Mouse (Mus musculus): Measurements from ENCODE around the gene Ccl7.

Ccl7 gene

DNA sequence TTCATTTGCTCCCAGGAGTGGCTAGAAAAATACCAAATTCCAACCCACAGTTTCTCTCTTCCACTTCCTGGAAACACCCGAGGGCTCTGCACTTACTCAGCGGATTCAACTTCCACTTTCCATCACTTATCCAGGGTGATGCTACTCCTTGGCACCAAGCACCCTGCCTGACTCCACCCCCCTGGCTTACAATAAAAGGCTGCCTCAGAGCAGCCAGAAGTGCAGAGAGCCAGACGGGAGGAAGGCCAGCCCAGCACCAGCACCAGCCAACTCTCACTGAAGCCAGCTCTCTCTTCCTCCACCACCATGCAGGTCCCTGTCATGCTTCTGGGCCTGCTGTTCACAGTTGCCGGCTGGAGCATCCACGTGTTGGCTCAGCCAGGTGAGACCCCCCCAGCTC lies 10.2 kb upstream of the Ccl7 start, which contains the start of gene Ccl2:
Gene Ccl2, plus strand, starts transcription at position 216 of the 400 bp plus-strand sequence.
- peak; percentile 76 for DNase-seq (ENCODE audit: low read depth)

GRCm38 (mm10) chr11:82035857-82036256 lies 9.7 kb upstream of the Ccl7 start:
- no peak for DNase-seq (ENCODE audit: low read depth)

DNA sequence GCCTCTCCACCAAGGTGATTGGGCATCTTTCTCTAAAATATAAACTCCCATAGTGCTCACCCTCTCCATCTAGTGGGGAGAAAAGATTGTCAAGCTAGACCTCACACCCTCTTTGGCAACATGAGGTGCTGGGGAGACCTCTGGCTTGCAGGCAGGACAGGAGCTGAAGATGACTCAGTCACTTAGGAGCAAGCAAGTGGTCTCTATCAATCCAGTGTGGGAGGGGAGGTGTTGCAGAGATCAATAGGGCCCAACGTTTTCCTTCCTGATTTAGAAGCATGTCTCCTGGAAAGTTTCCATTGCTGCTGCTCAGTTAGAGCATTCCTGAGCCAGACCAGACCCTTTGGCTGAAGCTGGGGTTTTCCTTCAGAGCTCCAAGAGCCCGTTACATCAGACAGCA lies 7.0 kb upstream of the Ccl7 start, which contains the start of gene Gm17268:
Gene Gm17268, minus strand, starts transcription at position 28 of the 400 bp plus-strand sequence.
- no peak for DNase-seq (ENCODE audit: low read depth)

GRCm38 (mm10) chr11:82039132-82039660 lies 6.3 kb upstream of the Ccl7 start:
- DNase-seq (ENCODE audit: low read depth): no peak

- no peak for DNase-seq (ENCODE audit: low read depth)
Measured at GRCm38 (mm10) chr11:82041671-82042080, 3.8 kb upstream of the Ccl7 start.

- no peak for DNase-seq (ENCODE audit: low read depth)
Measured at GRCm38 (mm10) chr11:82047746-82048415, 2.4 kb downstream of the Ccl7 start.

- DNase-seq (ENCODE audit: low read depth): no peak
Measured at GRCm38 (mm10) chr11:82053849-82054248, 8.3 kb downstream of the Ccl7 start.

- no peak for DNase-seq (ENCODE audit: low read depth)
Measured at GRCm38 (mm10) chr11:82057646-82058045, 12.1 kb downstream of the Ccl7 start, which contains the start of gene Ccl11. Gene Ccl11 (plus strand): TSS chr11:82057823.

DNA sequence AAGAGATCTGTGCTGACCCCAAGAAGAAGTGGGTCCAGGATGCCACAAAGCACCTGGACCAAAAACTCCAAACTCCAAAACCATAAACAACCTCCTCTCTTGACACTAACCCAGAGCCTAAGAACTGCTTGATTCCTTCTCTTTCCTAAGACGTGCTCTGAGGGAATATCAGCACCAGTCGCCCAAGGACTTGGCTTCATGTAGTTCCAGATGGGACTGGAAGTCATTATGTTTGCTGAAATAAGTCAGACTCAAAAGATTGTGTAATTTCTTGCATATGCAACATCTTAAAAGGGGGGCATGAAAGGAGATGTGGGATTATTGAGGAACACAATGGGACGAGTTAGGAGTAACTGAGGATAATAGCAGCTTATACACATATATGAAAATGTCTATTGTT lies 16.7 kb downstream of the Ccl7 start:
- DNase-seq (ENCODE audit: low read depth): no peak

DNA sequence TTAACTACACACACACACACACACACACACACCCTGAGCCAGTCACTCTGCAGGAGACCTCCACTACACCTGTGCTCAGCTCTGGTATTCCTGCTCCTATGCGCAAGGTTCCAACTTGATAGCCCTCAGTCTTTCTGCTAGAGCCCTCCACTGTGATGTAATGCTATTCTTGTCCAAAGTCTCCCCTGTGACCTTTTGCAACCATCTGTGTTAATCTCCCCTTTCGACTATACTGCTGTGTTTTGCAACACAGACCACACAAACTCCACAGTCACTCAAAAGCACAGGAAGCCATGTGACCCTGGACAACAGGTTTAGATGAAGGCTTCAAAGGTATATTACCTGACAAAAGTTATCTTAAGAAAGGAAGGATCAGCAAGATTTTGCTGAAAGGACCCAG lies 17.9 kb downstream of the Ccl7 start:
- no peak for DNase-seq (ENCODE audit: low read depth)

DNA sequence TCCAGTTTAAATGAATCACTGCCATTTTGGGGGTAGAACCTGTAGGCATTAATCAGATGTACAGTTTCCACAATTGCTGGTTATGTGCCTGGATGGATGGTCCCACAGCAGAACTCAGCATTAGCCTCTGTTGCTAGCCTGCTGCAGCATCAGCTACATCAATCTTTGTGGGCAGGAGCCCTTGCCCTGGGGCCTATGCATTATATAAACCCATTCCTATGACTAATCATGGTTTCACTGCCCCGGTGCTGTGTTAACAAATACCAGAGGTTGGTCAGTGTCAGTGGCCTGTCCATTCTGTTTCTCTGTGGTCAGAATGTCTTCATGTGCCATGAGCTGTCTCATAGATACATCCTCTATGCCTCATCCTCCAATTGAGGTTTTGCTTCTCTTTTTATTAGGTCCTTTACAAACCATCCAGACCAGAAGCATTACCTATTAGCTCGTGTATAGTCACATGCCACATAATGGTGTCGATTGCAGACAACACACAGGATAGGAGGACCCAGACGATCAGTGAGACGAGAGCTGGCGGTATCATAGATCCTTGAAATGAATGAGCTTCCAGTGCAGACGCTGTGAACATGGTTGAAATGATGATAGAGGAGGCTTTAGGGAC lies 21.6 kb downstream of the Ccl7 start:
- no peak for DNase-seq (ENCODE audit: low read depth)

DNA sequence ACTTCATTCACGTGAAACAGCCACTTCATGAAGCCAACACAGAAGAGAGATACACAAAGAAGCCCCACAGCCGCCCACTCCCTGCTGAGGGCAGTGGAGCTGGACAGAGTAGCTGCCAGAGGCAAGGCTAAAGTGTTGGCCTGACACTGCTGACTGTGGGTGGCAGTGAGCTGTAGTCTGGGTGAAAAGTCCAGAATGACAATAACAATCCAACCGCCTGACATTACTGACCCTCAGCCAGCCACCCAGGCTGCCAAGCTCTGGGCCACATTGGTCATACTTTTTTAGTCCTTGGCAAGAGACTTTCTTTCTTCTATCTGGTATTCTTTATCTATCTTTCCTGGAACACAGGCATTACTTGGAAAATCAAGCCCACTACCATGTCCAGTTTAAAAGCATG lies 25.6 kb downstream of the Ccl7 start:
- DNase-seq (ENCODE audit: low read depth): no peak

DNA sequence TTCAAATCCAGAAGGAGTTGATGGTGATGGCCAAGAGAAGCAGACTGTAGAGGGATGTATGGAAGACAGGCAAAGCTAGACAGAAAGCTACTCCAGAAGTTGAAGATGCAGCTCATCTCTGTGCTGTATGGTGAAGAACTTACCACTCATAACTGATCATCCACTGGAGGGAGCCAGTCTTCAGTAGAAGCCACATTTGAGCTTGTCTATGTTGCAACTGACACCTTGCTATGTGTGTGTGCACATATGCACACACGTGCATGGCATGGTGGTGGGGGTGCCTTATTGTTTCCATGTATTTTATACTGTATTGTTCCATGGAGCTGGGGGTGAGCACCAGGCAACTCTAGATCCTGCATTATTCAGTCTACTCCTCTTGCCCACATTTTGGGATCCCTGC lies 26.9 kb downstream of the Ccl7 start:
- DNase-seq (ENCODE audit: low read depth): no peak

DNA sequence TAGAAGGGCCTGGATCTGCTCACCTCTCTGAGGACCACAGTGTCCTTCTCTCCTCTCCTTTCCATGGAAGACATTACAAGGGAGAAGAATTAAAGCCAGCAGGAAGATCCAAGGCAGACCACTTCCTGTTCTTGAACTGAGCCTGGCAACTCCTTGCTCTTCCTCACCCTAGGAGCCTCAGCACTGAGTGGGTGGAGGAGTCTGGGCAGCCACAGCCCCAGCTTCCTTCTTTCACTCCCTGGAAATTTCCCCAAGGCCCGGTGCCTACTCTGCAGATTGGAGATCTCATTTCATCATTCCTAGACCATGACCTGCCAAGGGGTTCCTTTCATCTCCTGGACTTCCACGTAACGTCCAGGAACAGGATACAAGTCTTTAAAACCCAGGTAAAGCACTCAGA lies 27.5 kb downstream of the Ccl7 start:
- DNase-seq (ENCODE audit: low read depth): no peak

GRCm38 (mm10) chr11:82073686-82074085 lies 28.2 kb downstream of the Ccl7 start:
- no peak for DNase-seq (ENCODE audit: low read depth)

DNA sequence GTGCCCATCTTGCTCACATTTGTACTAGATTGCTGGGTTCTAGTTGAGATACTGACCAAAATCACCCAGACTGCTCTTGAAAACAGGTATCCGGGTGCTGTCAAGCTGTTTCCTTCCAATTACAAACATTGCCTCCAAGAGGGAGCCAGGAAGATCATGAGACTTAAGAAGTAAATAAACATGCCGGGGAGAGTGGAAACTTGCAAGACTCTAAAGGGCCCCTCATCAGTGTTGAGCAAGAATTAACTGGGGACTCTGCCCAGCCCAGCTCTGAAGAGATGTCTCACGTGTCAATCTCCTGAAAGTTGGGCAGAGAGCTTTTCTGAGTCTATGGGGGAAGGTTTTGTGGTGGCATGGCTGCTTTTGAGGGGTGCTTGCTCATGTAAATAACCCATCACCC lies 31.5 kb downstream of the Ccl7 start:
- DNase-seq (ENCODE audit: low read depth): no peak

DNA sequence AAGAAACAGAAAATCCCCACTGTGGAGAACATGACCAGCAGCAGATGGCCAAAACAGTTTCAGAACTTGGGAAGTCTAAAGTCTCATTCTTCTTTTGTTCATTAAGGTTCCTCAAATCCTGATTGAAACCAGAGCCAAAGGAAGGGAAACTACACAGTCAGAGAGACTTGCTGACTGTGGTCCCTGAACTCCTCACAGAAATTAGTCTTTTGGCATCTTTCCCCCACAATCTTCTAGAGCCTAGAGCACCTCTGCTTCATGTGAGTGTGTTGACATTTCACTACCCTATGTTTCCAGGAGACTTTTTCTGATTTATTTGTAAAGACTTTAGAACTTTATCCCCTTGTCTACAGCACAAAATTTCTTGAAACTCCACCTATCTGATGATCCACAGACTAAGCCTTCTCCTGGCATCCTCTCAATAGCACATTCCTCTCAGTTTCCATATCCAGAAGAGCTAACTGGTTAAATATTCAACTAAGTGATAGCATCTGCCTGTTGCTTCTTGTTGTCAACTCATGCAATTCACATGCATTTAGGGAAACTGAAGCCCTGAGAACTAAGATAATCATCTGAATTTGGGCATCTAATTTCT lies 32.7 kb downstream of the Ccl7 start:
- DNase-seq (ENCODE audit: low read depth): no peak

- DNase-seq (ENCODE audit: low read depth): no peak
Measured at GRCm38 (mm10) chr11:82080865-82081264, 35.4 kb downstream of the Ccl7 start.

DNA sequence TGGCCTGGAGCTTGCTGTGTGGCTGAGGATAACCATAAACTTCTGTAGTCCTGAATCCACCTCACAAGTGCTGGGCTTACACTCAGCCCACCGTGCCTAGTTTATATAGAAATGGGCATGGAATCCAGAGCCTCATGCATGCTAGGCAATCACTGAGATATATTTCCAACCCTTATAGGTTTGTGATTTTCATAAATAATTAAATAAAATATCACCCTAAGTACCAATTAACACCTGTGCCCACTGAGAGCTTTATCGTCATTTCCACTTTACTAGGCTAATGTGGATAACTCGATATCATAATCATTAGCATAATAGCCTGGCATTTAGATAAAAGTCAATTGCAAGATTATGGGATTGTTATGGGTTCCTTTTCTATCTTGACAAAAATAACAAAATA lies 38.8 kb downstream of the Ccl7 start:
- no peak for DNase-seq (ENCODE audit: low read depth)

Data from fibroblast of lung, adult 2 months (primary cell).